Mouse (Mus musculus) spleen, adult 2 months (tissue): ENCODE data around the gene A730061H03Rik.

Experiments used
- CTCF ChIP-seq: fragments of 200-500 bp; IDR thresholded peaks from 2 replicates; pipeline ENCODE4 v1.5.1; 2011; ENCODE audit warnings: mild to moderate bottlenecking, inconsistent platforms; ENCODE audit not compliant: insufficient read depth, insufficient read length, insufficient replicate concordance; ENCODE audit errors: extremely low read depth
- POLR2A ChIP-seq: fragments of 200-500 bp; IDR thresholded peaks from 2 replicates; pipeline ENCODE4 v1.6.1; 2011; ENCODE audit warnings: low read depth, low read length, inconsistent platforms

DNA sequence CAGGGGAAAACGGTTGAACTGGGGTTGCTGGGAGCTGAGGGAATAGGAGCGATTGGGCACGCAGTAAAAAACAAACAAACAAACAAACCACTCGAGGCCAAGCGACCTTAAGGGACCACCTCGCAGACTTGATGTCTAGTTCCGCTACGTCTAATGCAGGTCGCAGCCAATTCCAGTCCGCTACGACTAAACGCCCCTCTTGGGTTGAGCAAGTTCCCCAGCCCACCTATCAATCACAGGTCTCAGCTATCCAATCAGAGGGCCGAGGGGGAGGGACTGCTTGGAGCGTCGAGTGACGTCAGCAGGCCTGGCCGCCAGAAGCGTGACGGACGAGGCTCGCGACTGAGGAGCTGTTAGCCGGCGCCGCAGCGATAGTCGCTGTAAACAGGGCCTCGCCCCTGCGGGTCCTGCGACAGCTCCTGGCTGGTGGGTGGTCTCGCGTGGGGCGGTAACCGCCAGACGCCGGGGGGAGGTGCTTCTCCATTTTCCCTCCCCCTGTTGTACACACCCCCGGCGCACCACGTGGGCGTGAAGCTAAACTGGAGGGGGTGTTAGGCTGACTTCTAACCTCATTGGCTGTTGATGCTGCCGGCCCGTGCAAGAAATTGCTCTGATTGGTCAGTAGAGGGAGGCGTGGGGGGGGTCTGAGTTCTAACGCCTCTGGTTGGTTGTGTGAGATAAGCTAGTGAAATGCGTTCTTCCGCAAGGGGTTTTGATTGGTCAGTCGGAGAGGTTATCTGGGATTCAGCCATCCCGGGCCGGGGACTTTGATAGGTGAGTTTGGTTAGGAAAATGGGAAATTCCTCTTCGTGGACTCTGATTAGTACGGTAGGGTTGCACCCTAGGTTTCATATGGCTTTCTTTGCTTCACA is at the start of gene A730061H03Rik:
- TF ChIP-seq CTCF (no peak), POLR2A (peak; percentile 88)
